31 mouse cellular contexts compared by ENCODE assay signal in genomic region chr4:124215077-124215476, GRCm38 (mm10).
DNase-seq lines count a peak whose midpoint lies in the region; ATAC-seq lines count a peak whose summit lies in the region.
"Had no signal": no experiment of that assay in that cellular context is flagged by ENCODE, and none has a peak within 500 bp of the region (broad histone marks: within the 10 kb centered on the region; RNA-seq: fewer than 3 reads in every experiment).

No protein-coding gene starts in this region.

- H3K27ac ChIP-seq in liver, embryonic 13.5 days = no peak overlapping the region
- H3K27ac ChIP-seq in midbrain, embryonic 15.5 days = no peak overlapping the region
- H3K27ac ChIP-seq: heart, embryonic 10.5 days; heart, embryonic 15.5 days; hindbrain, embryonic 12.5 days; hindbrain, postnatal 0 days; intestine, embryonic 15.5 days; kidney, postnatal 0 days; layer of hippocampus, adult 2 months; neural tube, embryonic 12.5 days had no signal

- intact Hi-C loops in heart, postnatal 25 days (cut with DNase I) = no loop called here

- peak; percentile 7 for DNase-seq in kidney, postnatal 14 days
- DNase-seq in kidney, adult 8-10 months = no peak
- DNase-seq in lung, postnatal 14 days = peak; percentile 3
- no peak for DNase-seq in lung, adult 18-20 months
- DNase-seq in liver, embryonic 13.5 days = no peak
- peak; percentile 77 for DNase-seq in yolk sac, embryonic 10.5 days (ENCODE audit: low spot score)
- DNase-seq in heart, postnatal 25 days (ENCODE audit: low spot score) = no peak
- DNase-seq: adrenal gland, postnatal 25 days; B cell, adult 2 months; cerebellum, adult 2 months; cerebellum, postnatal 14 days; gastrocnemius, postnatal 14 days; heart, postnatal 36 days; layer of hippocampus, postnatal 36 days; left cerebral cortex, postnatal 4 days; lung, postnatal 36 days; right cerebral cortex, postnatal 4 days; thymus, adult 2 months; thymus, postnatal 36 days had no signal

- H3K9ac ChIP-seq in liver, embryonic 13.5 days = no peak overlapping the region
- no peak overlapping the region for H3K9ac ChIP-seq in midbrain, embryonic 15.5 days
- H3K9ac ChIP-seq: heart, embryonic 15.5 days; hindbrain, embryonic 12.5 days; intestine, embryonic 15.5 days; neural tube, embryonic 12.5 days had no signal

- H3K9me3 ChIP-seq in liver, embryonic 13.5 days (replicated peaks) = no peaks in the 10 kb centered on the region
- H3K9me3 ChIP-seq in midbrain, embryonic 15.5 days = no peaks in the 10 kb centered on the region
- H3K9me3 ChIP-seq: heart, embryonic 10.5 days; heart, embryonic 15.5 days; hindbrain, embryonic 12.5 days; intestine, embryonic 15.5 days; neural tube, embryonic 12.5 days had no signal

- ATAC-seq in liver, embryonic 13.5 days (ENCODE audit: low read depth) = peak; percentile 81
- no peak for ATAC-seq in midbrain, embryonic 15.5 days (replicated peaks)
- ATAC-seq: forebrain, embryonic 14.5 days; hindbrain, postnatal 0 days; intestine, embryonic 15.5 days had no signal

- no peak overlapping the region for H3K4me3 ChIP-seq in liver, embryonic 13.5 days (replicated peaks)
- H3K4me3 ChIP-seq in midbrain, embryonic 15.5 days = no peak overlapping the region
- H3K4me3 ChIP-seq: heart, embryonic 10.5 days; heart, embryonic 15.5 days; hindbrain, embryonic 12.5 days; intestine, embryonic 15.5 days; layer of hippocampus, adult 2 months; myocyte; neural tube, embryonic 12.5 days had no signal

- H3K4me2 ChIP-seq in liver, embryonic 13.5 days = no peak overlapping the region
- no peak overlapping the region for H3K4me2 ChIP-seq in midbrain, embryonic 15.5 days
- H3K4me2 ChIP-seq: heart, embryonic 15.5 days; hindbrain, embryonic 12.5 days; intestine, embryonic 15.5 days; midbrain, embryonic 11.5 days; neural tube, embryonic 12.5 days had no signal

- WGBS in liver, embryonic 13.5 days (ENCODE audit: insufficient replicate concordance) = 30% methylated on average over 7 of the region's 7 CpGs
- WGBS in midbrain, embryonic 15.5 days = 93% methylated on average over 7 of the region's 7 CpGs

- H3K36me3 ChIP-seq in liver, embryonic 13.5 days = no peaks in the 10 kb centered on the region
- no peaks in the 10 kb centered on the region for H3K36me3 ChIP-seq in midbrain, embryonic 15.5 days (replicated peaks)
- H3K36me3 ChIP-seq: heart, embryonic 10.5 days; heart, embryonic 15.5 days; hindbrain, embryonic 12.5 days; intestine, embryonic 15.5 days; neural tube, embryonic 12.5 days had no signal

- peaks cover 4% of the 10 kb centered on the region; the same call in 1 of the 2 replicates for H3K4me1 ChIP-seq in liver, embryonic 13.5 days (replicated peaks)
- H3K4me1 ChIP-seq in midbrain, embryonic 15.5 days = peaks cover 15% of the 10 kb centered on the region
- H3K4me1 ChIP-seq: intestine, embryonic 15.5 days had no signal

- no peaks in the 10 kb centered on the region for H3K27me3 ChIP-seq in liver, embryonic 13.5 days
- H3K27me3 ChIP-seq in midbrain, embryonic 15.5 days (replicated peaks) = no peaks in the 10 kb centered on the region
- H3K27me3 ChIP-seq: heart, embryonic 15.5 days; hindbrain, embryonic 12.5 days; intestine, embryonic 15.5 days had no signal

Comparison
In these comparisons a context has a peak if more than half of its experiments do, and no peak if none do; other contexts are left out.
1. DNase-seq: peak in kidney, postnatal 14 days (single experiment), lung, postnatal 14 days (single experiment) and yolk sac, embryonic 10.5 days (single experiment); none in kidney, adult 8-10 months (0 of 2), lung, adult 18-20 months (0 of 2), liver, embryonic 13.5 days (single experiment) and heart, postnatal 25 days (single experiment).